Mouse (Mus musculus): ENCODE data around the gene Ofd1. TPM values are rescaled to one million over a fixed set of nuclear protein-coding genes. Genes with fewer than 3 reads are reported as not detected.

The Ofd1 gene
- polyA plus RNA-seq, 1 experiment from 2014 or later = 9.7 TPM

DNA sequence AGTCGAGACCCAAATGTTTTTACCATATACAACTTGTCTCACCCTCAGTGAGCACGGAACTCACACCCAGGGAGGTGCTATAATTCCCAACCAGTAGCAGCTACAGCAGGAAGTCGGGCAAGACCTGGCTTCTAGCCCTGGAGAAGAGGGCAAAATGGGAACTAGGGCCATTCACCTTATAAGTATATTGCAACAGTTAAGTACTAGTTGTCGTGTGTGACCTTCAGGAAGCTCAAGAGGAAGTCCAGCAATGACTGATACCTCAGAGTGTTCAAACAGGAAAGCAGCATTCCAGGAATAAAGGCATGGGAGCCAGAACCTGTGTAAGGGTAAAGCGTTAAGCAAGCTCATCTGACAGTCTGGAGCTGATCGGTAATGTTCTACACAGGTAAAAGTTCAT lies 13.0 kb upstream of the Ofd1 start:
- H3K36me3 ChIP-seq (ENCODE audit: control insufficient read depth, insufficient read depth, low read length) = peaks cover 4% of the 10 kb centered on the region; the same call in 1 of the 2 replicates
- no peak overlapping the region for H3K9ac ChIP-seq (ENCODE audit: low read depth, low read length)
- 73% methylated on average over 6 of the region's 6 CpGs for WGBS
- no peak for ATAC-seq (ENCODE audit: low FRiP score, low TSS enrichment)
- no peaks in the 10 kb centered on the region for H3K4me1 ChIP-seq (ENCODE audit: control insufficient read depth, insufficient read depth, low read length)
- no peaks in the 10 kb centered on the region for H3K9me3 ChIP-seq (ENCODE audit: control insufficient read depth, low read length)
- no peak overlapping the region for H3K4me3 ChIP-seq (ENCODE audit: low read length)
- no peak overlapping the region for H3K27ac ChIP-seq (ENCODE audit: low read depth, low read length)
- H3K4me2 ChIP-seq (replicated peaks; ENCODE audit: low read depth, low read length) = no peak overlapping the region
- H3K27me3 ChIP-seq (ENCODE audit: control insufficient read depth, insufficient read depth, low read length) = no peaks in the 10 kb centered on the region

- no peak overlapping the region for H3K27ac ChIP-seq (ENCODE audit: low read depth, low read length)
- H3K4me1 ChIP-seq (ENCODE audit: control insufficient read depth, insufficient read depth, low read length) = no peaks in the 10 kb centered on the region
- H3K4me2 ChIP-seq (replicated peaks; ENCODE audit: low read depth, low read length) = no peak overlapping the region
- 0 out of 2 replicates have a peak, but pooled peaks cover 2% of the 10 kb centered on the region for H3K27me3 ChIP-seq (ENCODE audit: control insufficient read depth, insufficient read depth, low read length)
- ATAC-seq (ENCODE audit: low FRiP score, low TSS enrichment) = no peak
- H3K36me3 ChIP-seq (ENCODE audit: control insufficient read depth, insufficient read depth, low read length) = no peaks in the 10 kb centered on the region
- 80% methylated on average over 3 of the region's 3 CpGs for WGBS
- H3K4me3 ChIP-seq (ENCODE audit: low read length) = no peak overlapping the region
- H3K9me3 ChIP-seq (ENCODE audit: control insufficient read depth, low read length) = no peaks in the 10 kb centered on the region
- no peak overlapping the region for H3K9ac ChIP-seq (ENCODE audit: low read depth, low read length)
Observed at GRCm38 (mm10) chrX:166444552-166444951, 4.0 kb upstream of the Ofd1 start.

- Histone ChIP-seq H3K4me2 (replicated peaks; ENCODE audit: low read depth, low read length) (peak within 1 kb of the TSS; percentile 52), H3K36me3 (ENCODE audit: control insufficient read depth, insufficient read depth, low read length) (no peaks in the 10 kb centered on the region; the same call in 1 of the 2 replicates), H3K27me3 (ENCODE audit: control insufficient read depth, insufficient read depth, low read length) (0 out of 2 replicates have a peak, but pooled peaks cover 2% of the 10 kb centered on the region), H3K4me1 (ENCODE audit: control insufficient read depth, insufficient read depth, low read length) (no peaks in the 10 kb centered on the region), H3K9ac (ENCODE audit: low read depth, low read length) (peak within 1 kb of the TSS; percentile 76), H3K27ac (ENCODE audit: low read depth, low read length) (peak within 1 kb of the TSS; percentile 73), H3K4me3 (ENCODE audit: low read length) (peak within 1 kb of the TSS; percentile 54), H3K9me3 (ENCODE audit: control insufficient read depth, low read length) (no peaks in the 10 kb centered on the region)
- 24% methylated on average over 35 of the region's 36 CpGs for WGBS
- peak; percentile 85 for ATAC-seq (ENCODE audit: low FRiP score, low TSS enrichment)
Observed at GRCm38 (mm10) chrX:166440036-166440615, 378 bp downstream of the Ofd1 start, which contains the start of gene Trappc2. Gene Trappc2 (plus strand): TSS chrX:166440574.

DNA sequence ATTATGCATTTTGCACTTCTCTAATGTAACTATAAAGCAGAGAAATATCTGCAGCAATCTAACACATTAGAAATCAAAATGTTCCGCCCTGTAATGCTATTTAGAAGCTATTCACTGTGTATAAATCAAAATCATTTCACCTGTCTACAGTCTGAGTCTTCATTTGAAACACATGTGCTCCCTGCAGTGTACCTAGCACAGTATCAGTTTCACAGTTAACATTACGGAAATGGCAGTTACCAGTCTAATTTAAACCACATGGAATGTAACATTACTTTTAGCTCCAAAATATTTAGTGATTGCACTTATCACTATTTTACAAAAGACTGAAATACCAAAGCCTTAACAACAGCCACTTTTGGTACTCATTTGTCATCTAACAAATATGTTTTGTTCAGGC lies 5.7 kb downstream of the Ofd1 start:
- ATAC-seq (ENCODE audit: low FRiP score, low TSS enrichment) = no peak

DNA sequence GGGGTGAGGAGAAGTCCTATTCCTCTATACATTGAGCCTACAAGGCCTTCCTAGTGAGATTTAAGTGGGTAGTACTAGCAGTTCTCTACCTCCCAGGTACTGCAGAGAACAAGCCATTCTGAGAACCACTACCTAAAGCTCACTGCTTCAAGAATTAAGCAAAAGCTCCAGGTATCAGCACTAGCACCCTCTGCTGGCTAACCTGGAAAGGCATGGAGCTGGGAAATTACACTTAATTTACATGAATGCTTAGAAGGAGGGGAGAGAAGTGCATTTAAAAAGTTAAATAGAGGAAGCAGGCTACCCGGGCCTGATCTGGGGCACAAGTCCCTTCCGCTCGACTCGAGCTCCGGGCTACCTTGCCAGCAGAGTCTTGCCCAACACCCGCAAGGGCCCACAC lies 24.3 kb downstream of the Ofd1 start:
- Histone ChIP-seq H3K9ac (ENCODE audit: low read depth, low read length) (no peak overlapping the region), H3K4me2 (replicated peaks; ENCODE audit: low read depth, low read length) (no peak overlapping the region), H3K9me3 (ENCODE audit: control insufficient read depth, low read length) (no peaks in the 10 kb centered on the region), H3K27ac (ENCODE audit: low read depth, low read length) (no peak overlapping the region), H3K36me3 (ENCODE audit: control insufficient read depth, insufficient read depth, low read length) (no peaks in the 10 kb centered on the region), H3K4me1 (ENCODE audit: control insufficient read depth, insufficient read depth, low read length) (no peaks in the 10 kb centered on the region), H3K27me3 (ENCODE audit: control insufficient read depth, insufficient read depth, low read length) (no peaks in the 10 kb centered on the region), H3K4me3 (ENCODE audit: low read length) (no peak overlapping the region)
- WGBS = 78% methylated on average over 4 of the region's 6 CpGs
- ATAC-seq (ENCODE audit: low FRiP score, low TSS enrichment) = no peak

More for the DNA sequence above, 5.7 kb downstream of the Ofd1 start:
- Histone ChIP-seq H3K4me2 (replicated peaks; ENCODE audit: low read depth, low read length) (no peak overlapping the region), H3K4me3 (ENCODE audit: low read length) (no peak overlapping the region), H3K36me3 (ENCODE audit: control insufficient read depth, insufficient read depth, low read length) (no peaks in the 10 kb centered on the region; the same call in 1 of the 2 replicates), H3K27me3 (ENCODE audit: control insufficient read depth, insufficient read depth, low read length) (no peaks in the 10 kb centered on the region), H3K27ac (ENCODE audit: low read depth, low read length) (no peak overlapping the region), H3K9ac (ENCODE audit: low read depth, low read length) (no peak overlapping the region), H3K9me3 (ENCODE audit: control insufficient read depth, low read length) (no peaks in the 10 kb centered on the region), H3K4me1 (ENCODE audit: control insufficient read depth, insufficient read depth, low read length) (no peaks in the 10 kb centered on the region)
- 80% methylated on average over 2 of the region's 2 CpGs for WGBS

DNA sequence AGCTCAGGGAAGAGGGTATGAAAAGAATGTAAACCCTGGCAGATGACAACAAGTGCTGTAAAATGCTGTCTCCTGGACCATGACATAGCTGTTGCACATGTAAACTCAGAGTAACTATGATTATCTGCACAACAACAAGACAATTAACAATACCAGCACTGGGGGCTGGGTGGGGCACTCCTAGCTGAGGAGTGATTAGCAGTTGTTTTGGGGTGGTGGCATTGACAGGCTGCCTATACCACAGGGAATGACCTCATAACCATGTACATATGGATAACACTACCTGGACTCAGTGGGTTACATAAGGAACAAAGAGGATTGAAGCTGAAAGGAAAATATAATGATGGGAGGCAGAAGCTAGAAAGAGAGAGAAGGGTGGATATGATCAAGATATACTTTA lies 32.6 kb downstream of the Ofd1 start:
- Histone ChIP-seq H3K36me3 (ENCODE audit: control insufficient read depth, insufficient read depth, low read length) (peaks cover 12% of the 10 kb centered on the region; the same call in 1 of the 2 replicates), H3K4me1 (ENCODE audit: control insufficient read depth, insufficient read depth, low read length) (no peaks in the 10 kb centered on the region), H3K4me2 (replicated peaks; ENCODE audit: low read depth, low read length) (no peak overlapping the region), H3K27ac (ENCODE audit: low read depth, low read length) (no peak overlapping the region), H3K9ac (ENCODE audit: low read depth, low read length) (no peak overlapping the region), H3K27me3 (ENCODE audit: control insufficient read depth, insufficient read depth, low read length) (no peaks in the 10 kb centered on the region), H3K9me3 (ENCODE audit: control insufficient read depth, low read length) (no peaks in the 10 kb centered on the region), H3K4me3 (ENCODE audit: low read length) (no peak overlapping the region)
- no peak for ATAC-seq (ENCODE audit: low FRiP score, low TSS enrichment)

GRCm38 (mm10) chrX:166393753-166394152 lies 46.8 kb downstream of the Ofd1 start:
- 70% methylated on average over 1 of the region's 1 CpGs for WGBS
- no peak for ATAC-seq (ENCODE audit: low FRiP score, low TSS enrichment)
- Histone ChIP-seq H3K9ac (ENCODE audit: low read depth, low read length) (no peak overlapping the region), H3K36me3 (ENCODE audit: control insufficient read depth, insufficient read depth, low read length) (0 out of 2 replicates have a peak, but pooled peaks cover 4% of the 10 kb centered on the region), H3K9me3 (ENCODE audit: control insufficient read depth, low read length) (no peaks in the 10 kb centered on the region), H3K27me3 (ENCODE audit: control insufficient read depth, insufficient read depth, low read length) (no peaks in the 10 kb centered on the region), H3K27ac (ENCODE audit: low read depth, low read length) (no peak overlapping the region), H3K4me1 (ENCODE audit: control insufficient read depth, insufficient read depth, low read length) (no peaks in the 10 kb centered on the region), H3K4me3 (ENCODE audit: low read length) (no peak overlapping the region), H3K4me2 (replicated peaks; ENCODE audit: low read depth, low read length) (no peak overlapping the region)

- Histone ChIP-seq H3K36me3 (ENCODE audit: control insufficient read depth, insufficient read depth, low read length) (no peaks in the 10 kb centered on the region), H3K9ac (ENCODE audit: low read depth, low read length) (no peak overlapping the region), H3K4me3 (ENCODE audit: low read length) (no peak overlapping the region), H3K9me3 (ENCODE audit: control insufficient read depth, low read length) (no peaks in the 10 kb centered on the region), H3K27me3 (ENCODE audit: control insufficient read depth, insufficient read depth, low read length) (0 out of 2 replicates have a peak, but pooled peaks cover 3% of the 10 kb centered on the region), H3K27ac (ENCODE audit: low read depth, low read length) (no peak overlapping the region), H3K4me2 (replicated peaks; ENCODE audit: low read depth, low read length) (no peak overlapping the region), H3K4me1 (ENCODE audit: control insufficient read depth, insufficient read depth, low read length) (no peaks in the 10 kb centered on the region)
- 84% methylated on average over 6 of the region's 6 CpGs for WGBS
- ATAC-seq (ENCODE audit: low FRiP score, low TSS enrichment) = no peak
Observed at GRCm38 (mm10) chrX:166386656-166387055, 53.8 kb downstream of the Ofd1 start.

- H3K27ac ChIP-seq (ENCODE audit: low read depth, low read length) = peak overlapping the region; percentile 42
- no peak overlapping the region for H3K9ac ChIP-seq (ENCODE audit: low read depth, low read length)
- H3K4me1 ChIP-seq (ENCODE audit: control insufficient read depth, insufficient read depth, low read length) = no peaks in the 10 kb centered on the region
- WGBS = 48% methylated on average over 3 of the region's 3 CpGs
- H3K9me3 ChIP-seq (ENCODE audit: control insufficient read depth, low read length) = no peaks in the 10 kb centered on the region
- no peak overlapping the region for H3K4me3 ChIP-seq (ENCODE audit: low read length)
- peak; percentile 87 for ATAC-seq (ENCODE audit: low FRiP score, low TSS enrichment)
- H3K4me2 ChIP-seq (replicated peaks; ENCODE audit: low read depth, low read length) = no peak overlapping the region
- H3K27me3 ChIP-seq (ENCODE audit: control insufficient read depth, insufficient read depth, low read length) = 0 out of 2 replicates have a peak, but pooled peaks cover 3% of the 10 kb centered on the region
- H3K36me3 ChIP-seq (ENCODE audit: control insufficient read depth, insufficient read depth, low read length) = no peaks in the 10 kb centered on the region
Observed at GRCm38 (mm10) chrX:166384935-166385334, 55.6 kb downstream of the Ofd1 start.

Measured in kidney, embryonic 14.5 days (tissue).